Mouse (Mus musculus): ENCODE data around the gene Chrnd.

GRCm38 (mm10) chr1:87159396-87159795 lies 31.0 kb upstream of the Chrnd start:
- TF ChIP-seq CTCF (IDR thresholded peaks at IDR 0.05), result no peak
- TF ChIP-seq EP300 (IDR thresholded peaks at IDR 0.05), result no peak
